Mouse (Mus musculus) liver, postnatal 0 days (tissue): Measurements from ENCODE around the gene Pkn1.

Experiments used
- CTCF ChIP-seq: sonication (generic); IDR thresholded peaks from 2 replicates; pipeline ENCODE4 v1.5.1; 2016; ENCODE audit warnings: antibody characterized with exemption, low read depth
- EP300 ChIP-seq: IDR thresholded peaks from 2 replicates; pipeline ENCODE4 v1.6.1; 2016; ENCODE audit warnings: antibody characterized with exemption, low read depth, mild to moderate bottlenecking

GRCm38 (mm10) chr8:83653662-83654017 lies 45.3 kb downstream of the Pkn1 start:
- no peak for TF ChIP-seq CTCF
- TF ChIP-seq EP300, result no peak
